Mouse (Mus musculus) liver, embryonic 14.5 days (tissue): ENCODE measurements around the gene Dsn1. TPM values are rescaled to one million over a fixed set of nuclear protein-coding genes. Genes with fewer than 3 reads are reported as not detected.
A peak's percentile ranks its signal among the peaks of the same experiment; 100 is the strongest.

Source experiments
- ATAC-seq: fragments of 200-750 bp; cut with Nextera tagmentation; 2 replicates; pipeline ENCODE4 v1.8.0; 2017; ENCODE audit warnings: moderate number of reproducible peaks, mild to moderate bottlenecking, moderate library complexity; ENCODE audit not compliant: insufficient read depth
- DNase-seq, 3 experiments: peaks; one replicate each; pipeline ENCODE4 v3.0.0-alpha.2; 2012 to 2013; ENCODE audit warnings: low read depth in 3 of 3, low spot score in 3 of 3
- H3K27ac ChIP-seq: fragments of 300-500 bp; sonication (generic); 2 replicates; pipeline ENCODE4 v1.5.1; 2014; ENCODE audit warnings: moderate library complexity, mild to moderate bottlenecking, control low read depth, inconsistent platforms
- H3K27me3 ChIP-seq: fragments of 300-500 bp; sonication (generic); 2 replicates; pipeline ENCODE4 v1.6.1; 2014; ENCODE audit warnings: mild to moderate bottlenecking, low read length, moderate library complexity; ENCODE audit not compliant: control insufficient read depth, insufficient read depth
- H3K36me3 ChIP-seq: fragments of 300-500 bp; sonication (generic); replicated peaks from 2 replicates; pipeline ENCODE4 v1.6.1; 2014; ENCODE audit warnings: low read depth; ENCODE audit not compliant: control insufficient read depth, insufficient read depth
- H3K4me1 ChIP-seq, 2 experiments: fragments of 200-500 bp in 1 of 2; fragments of 300-500 bp in 1 of 2; sonication (generic) in 1 of 2; replicated peaks; 2 replicates each; pipeline ENCODE4 v1.6.1; 2012 to 2014; ENCODE audit warnings: antibody characterized with exemption in 1 of 2, inconsistent platforms in 1 of 2, low read length in 1 of 2; ENCODE audit not compliant: control insufficient read depth in 2 of 2, insufficient read depth in 2 of 2
- H3K4me2 ChIP-seq: fragments of 300-500 bp; sonication (generic); 2 replicates; pipeline ENCODE4 v1.6.1; 2014; ENCODE audit warnings: low read depth, mild to moderate bottlenecking, control low read depth, moderate library complexity
- H3K4me3 ChIP-seq, 2 experiments: fragments of 200-500 bp in 1 of 2; fragments of 300-500 bp in 1 of 2; sonication (generic) in 1 of 2; 2 replicates each; pipeline ENCODE4 v1.5.1; 2012 to 2014; ENCODE audit warnings: low read depth in 2 of 2, low read length in 2 of 2, mild to moderate bottlenecking in 2 of 2, control low read depth in 1 of 2, inconsistent platforms in 1 of 2, moderate library complexity in 1 of 2; ENCODE audit not compliant: insufficient read depth in 1 of 2
- H3K9ac ChIP-seq: fragments of 300-500 bp; sonication (generic); replicated peaks from 2 replicates; pipeline ENCODE4 v1.6.1; 2014; ENCODE audit warnings: mild to moderate bottlenecking, control low read depth, moderate library complexity
- H3K9me3 ChIP-seq: fragments of 300-500 bp; sonication (generic); 2 replicates; pipeline ENCODE4 v1.6.1; 2016; ENCODE audit warnings: low read length, mixed read lengths; ENCODE audit not compliant: control insufficient read depth
- CTCF ChIP-seq: IDR thresholded peaks from 2 replicates; pipeline ENCODE4 v1.5.1; 2016; ENCODE audit warnings: antibody characterized with exemption, low read depth, control low read depth
- EP300 ChIP-seq: IDR thresholded peaks from 2 replicates; pipeline ENCODE4 v1.6.1; 2016; ENCODE audit warnings: antibody characterized with exemption, low read depth
- WGBS: fragments of 180-500 bp; shearing (Covaris S2); extraction: QIAGEN DNeasy Blood & Tissue Kit; methylation state at CpG from one replicate; pipeline ENCODE4 v1.1.7; 2014; ENCODE audit not compliant: insufficient replicate concordance; 5-methylcytosine and 5-hydroxymethylcytosine counted together
- polyA plus RNA-seq, 2 experiments: library from polyadenylated mRNA; depleted of rRNA in 1 of 2; stranded (reverse) in 1 of 2; unstranded in 1 of 2; fragments of >200 nt; fragmentation: Nextera tagmentation in 1 of 2; extraction: Ambion mirVana in 1 of 2; gene quantifications; 2 replicates each; pipeline versions ENCODE4 v1.2.1 to v1.2.3; 2012 to 2014

Dsn1 gene
- polyA plus RNA-seq, 2 experiments: 19.2 to 30.2 TPM

DNA sequence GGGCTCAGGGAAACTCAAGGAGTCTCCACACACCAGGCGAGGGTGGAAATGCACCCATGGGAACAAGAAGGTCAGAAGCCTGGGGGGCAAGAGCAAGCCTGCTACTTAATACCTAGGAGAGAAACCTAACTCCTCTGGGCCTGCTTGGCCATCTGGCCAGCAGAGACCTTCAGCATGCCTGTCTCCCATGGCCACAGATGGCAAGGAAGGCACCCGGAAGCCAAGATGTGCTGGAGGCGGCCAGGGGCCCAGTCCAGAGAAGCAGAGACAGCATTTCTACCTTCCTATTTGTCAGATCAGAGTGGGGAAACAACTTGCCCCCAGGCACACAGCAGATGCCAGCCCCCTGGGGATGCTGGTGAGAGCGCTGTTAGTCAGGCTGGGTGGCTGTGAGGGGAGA is 21.3 kb upstream of the Dsn1 start:
- H3K36me3 ChIP-seq: peaks cover 19% of the 10 kb centered on the region
- peak overlapping the region; percentile 71 for H3K9ac ChIP-seq
- peak overlapping the region; percentile 49 to 61; a peak in 3 of 4 replicates for H3K4me3 ChIP-seq
- WGBS: 71% methylated on average over 4 of the region's 4 CpGs
- H3K4me1 ChIP-seq: peaks cover 9 to 19% of the 10 kb centered on the region in 2 experiments
- H3K27ac ChIP-seq: peak overlapping the region; percentile 87
- no peak for TF ChIP-seq CTCF
- peak overlapping the region; percentile 86 for H3K4me2 ChIP-seq
- peaks cover 6% of the 10 kb centered on the region; the same call in 1 of the 2 replicates for H3K9me3 ChIP-seq
- DNase-seq: no peak
- H3K27me3 ChIP-seq: no peaks in the 10 kb centered on the region
- ATAC-seq: no peak

DNA sequence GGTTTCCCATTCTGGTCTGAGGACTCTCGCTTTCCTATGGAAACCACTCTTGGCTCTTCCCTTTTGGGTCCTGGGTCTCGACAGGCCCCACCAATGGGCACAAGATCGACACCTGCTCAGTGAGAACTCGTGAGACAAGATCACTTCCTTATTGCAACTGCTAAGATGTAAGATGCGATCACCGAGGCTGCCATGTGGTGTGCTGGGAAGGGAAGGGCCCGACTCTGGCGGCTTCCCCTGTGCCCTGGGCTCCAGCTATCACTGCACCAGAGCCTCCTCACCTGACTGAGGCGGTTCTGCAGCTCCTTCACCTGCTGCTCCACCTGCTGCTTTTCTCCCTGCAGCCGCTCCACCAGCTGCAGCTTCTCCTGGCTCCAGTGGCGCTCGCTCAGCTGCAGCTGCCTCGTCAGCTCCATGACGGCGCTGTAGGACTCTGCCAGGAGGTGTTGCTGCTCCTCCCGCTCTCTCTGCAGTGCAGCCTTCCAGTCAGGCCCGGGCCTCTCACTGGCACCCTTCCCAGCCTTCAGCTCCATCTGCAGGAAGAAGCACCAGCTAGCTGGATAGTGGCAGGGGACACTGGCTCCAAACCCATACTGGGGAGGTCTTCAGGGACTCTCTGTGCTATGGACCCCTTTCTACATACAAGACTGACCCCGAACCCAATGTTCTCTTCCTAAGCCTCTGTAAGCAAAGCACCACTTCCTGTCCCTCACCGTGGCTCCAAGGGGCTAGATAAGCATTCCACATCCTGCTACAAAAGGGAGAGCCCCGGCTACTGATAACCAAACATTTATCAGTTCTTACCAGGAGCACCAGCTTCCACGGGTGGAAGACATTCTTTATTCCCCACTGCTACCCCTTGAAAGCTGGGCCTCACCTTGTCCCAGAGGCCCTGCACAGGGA is 20.4 kb upstream of the Dsn1 start:
- TF ChIP-seq EP300: peak; percentile 91
- peak; percentile 51 for TF ChIP-seq CTCF
- peaks cover 6% of the 10 kb centered on the region; the same call in 1 of the 2 replicates for H3K9me3 ChIP-seq
- H3K9ac ChIP-seq: peak overlapping the region; percentile 71
- H3K36me3 ChIP-seq: peaks cover 25% of the 10 kb centered on the region
- DNase-seq: peak; percentile 69 to 70 (median 70)
- WGBS: 17% methylated on average over 21 of the region's 21 CpGs
- peak overlapping the region; percentile 49 to 61 for H3K4me3 ChIP-seq
- peak overlapping the region; percentile 87 for H3K27ac ChIP-seq
- no peaks in the 10 kb centered on the region for H3K27me3 ChIP-seq
- peaks cover 9 to 19% of the 10 kb centered on the region in 2 experiments for H3K4me1 ChIP-seq
- peak; percentile 91 for ATAC-seq
- peak overlapping the region; percentile 86 for H3K4me2 ChIP-seq

DNA sequence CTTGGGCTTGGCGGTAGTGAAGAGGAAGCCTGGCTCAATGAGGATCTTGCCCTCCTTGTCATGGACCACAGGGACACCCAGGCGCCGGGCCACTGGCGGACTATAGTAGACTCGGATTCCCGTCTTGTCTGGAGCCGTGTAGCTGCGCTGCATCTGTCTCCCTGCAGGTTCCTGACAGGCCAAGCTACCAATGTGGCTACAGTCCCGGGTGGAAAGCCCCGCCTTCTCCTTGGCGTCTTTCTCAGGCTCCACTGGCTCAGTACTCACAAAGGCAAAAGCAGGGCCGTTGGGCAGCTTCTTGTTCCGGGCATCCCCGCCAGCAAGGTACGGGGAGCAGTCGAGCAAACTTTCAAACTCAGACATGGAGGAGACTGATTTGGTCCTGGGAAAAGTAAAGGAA is 14.2 kb upstream of the Dsn1 start:
- Histone ChIP-seq H3K9ac (no peak overlapping the region), H3K36me3 (peaks cover 53% of the 10 kb centered on the region), H3K4me2 (no peak overlapping the region), H3K9me3 (peaks cover 6% of the 10 kb centered on the region; the same call in 1 of the 2 replicates), H3K4me1 (peaks cover 0 to under 1% of the 10 kb centered on the region in 2 experiments; a peak in 1 of 4 replicates), H3K27me3 (no peaks in the 10 kb centered on the region), H3K4me3 (no peak overlapping the region), H3K27ac (no peak overlapping the region)
- DNase-seq: no peak
- TF ChIP-seq EP300: no peak
- TF ChIP-seq CTCF: no peak
- no peak for ATAC-seq
- 85% methylated on average over 16 of the region's 16 CpGs for WGBS

DNA sequence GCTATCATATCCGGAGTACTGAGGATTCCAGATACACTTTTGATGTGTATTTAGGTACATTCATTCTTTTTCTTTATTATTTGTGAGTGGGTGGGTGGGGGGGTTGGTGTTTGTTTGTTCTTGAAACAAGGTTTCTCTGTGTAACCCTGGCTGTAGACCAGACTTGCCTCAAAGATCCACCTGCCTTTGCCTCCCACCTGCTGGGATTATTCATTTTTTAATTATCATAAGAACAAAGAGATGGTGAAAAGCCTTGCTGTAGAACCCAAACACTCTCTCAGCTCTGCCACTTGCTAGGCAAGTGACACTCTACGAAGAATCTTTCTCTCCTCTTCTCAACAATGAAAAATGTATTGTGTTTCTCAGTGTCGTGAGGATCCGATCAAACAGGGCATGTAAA is 12.3 kb upstream of the Dsn1 start:
- WGBS: 84% methylated on average over 4 of the region's 4 CpGs
- H3K4me2 ChIP-seq: no peak overlapping the region
- ATAC-seq (no peak), DNase-seq (no peak)
- peaks cover 2 to 3% of the 10 kb centered on the region in 2 experiments; a peak in 2 of 4 replicates for H3K4me1 ChIP-seq
- peaks cover 41% of the 10 kb centered on the region for H3K36me3 ChIP-seq
- no peak for TF ChIP-seq CTCF
- TF ChIP-seq EP300: no peak
- H3K9ac ChIP-seq: no peak overlapping the region
- no peaks in the 10 kb centered on the region for H3K27me3 ChIP-seq
- H3K9me3 ChIP-seq: no peaks in the 10 kb centered on the region
- no peak overlapping the region for H3K27ac ChIP-seq
- H3K4me3 ChIP-seq: no peak overlapping the region

DNA sequence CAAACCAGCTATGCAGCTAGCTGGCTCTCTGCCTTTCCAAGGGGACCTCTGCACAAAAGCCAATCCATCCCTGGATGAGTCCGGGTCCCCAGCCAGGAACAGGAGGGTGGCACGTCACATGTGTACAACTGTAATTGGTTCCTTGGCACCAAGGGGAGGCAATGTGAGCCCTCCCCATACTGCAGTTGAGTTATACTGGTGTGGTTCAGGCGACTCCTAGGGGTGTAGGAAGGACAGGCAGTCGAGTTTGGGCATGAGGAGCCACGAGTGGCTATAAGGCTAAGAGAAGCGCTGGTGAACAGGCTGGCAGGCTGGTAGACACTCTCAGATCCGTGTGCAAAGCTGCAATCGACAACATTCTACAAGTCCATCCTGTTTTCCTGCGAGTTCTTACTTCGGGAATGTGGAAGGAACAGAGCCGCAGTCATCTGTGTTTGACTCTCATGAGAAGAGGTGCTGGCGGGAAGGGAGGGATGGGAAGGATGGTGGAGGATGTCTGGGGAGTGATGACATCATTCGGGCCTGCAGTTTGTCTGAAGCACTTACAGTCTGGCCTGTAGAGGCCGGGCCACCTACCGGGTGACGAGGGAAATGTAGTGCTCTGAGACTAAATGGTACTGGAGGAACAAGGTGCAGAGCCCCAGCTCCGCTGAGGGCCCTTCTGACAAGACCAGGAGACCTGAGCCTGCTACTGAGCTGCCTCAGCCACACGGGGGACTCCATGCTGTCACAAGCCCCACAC is 9.7 kb upstream of the Dsn1 start:
- Histone ChIP-seq H3K27ac (no peak overlapping the region), H3K9ac (no peak overlapping the region), H3K4me3 (no peak overlapping the region), H3K9me3 (no peaks in the 10 kb centered on the region), H3K36me3 (peaks cover 22% of the 10 kb centered on the region), H3K27me3 (no peaks in the 10 kb centered on the region), H3K4me1 (peaks cover 2 to 6% of the 10 kb centered on the region in 2 experiments; a peak in 2 of 4 replicates), H3K4me2 (no peak overlapping the region)
- 0 out of 2 replicates have a peak, but pooled peaks have one; percentile 5 for ATAC-seq
- WGBS: 71% methylated on average over 18 of the region's 18 CpGs
- no peak for DNase-seq
- TF ChIP-seq EP300: no peak
- TF ChIP-seq CTCF: peak; percentile 43
